Mouse (Mus musculus) lung, embryonic 14.5 days (tissue): ENCODE measurements at regions not wholly inside any gene's neighbourhood (a gene's known extent, or its start where the extent isn't known, plus 50 kb on each side); places are given as distances from the start of the nearest gene placed in this dataset.

Experiments used
- ATAC-seq: fragments of 200-750 bp; cut with Nextera tagmentation; 2 replicates; pipeline ENCODE4 v1.8.0; 2017; ENCODE audit warnings: mild to moderate bottlenecking, moderate TSS enrichment, moderate library complexity; ENCODE audit not compliant: insufficient read depth
- DNase-seq: peaks from one replicate; pipeline ENCODE4 v3.0.0-alpha.2; 2015
- H3K27ac ChIP-seq: fragments of 300-500 bp; sonication (generic); 2 replicates; pipeline ENCODE4 v1.5.1; 2014; ENCODE audit warnings: low read depth, mild to moderate bottlenecking, moderate library complexity
- H3K27me3 ChIP-seq: fragments of 300-500 bp; sonication (generic); 2 replicates; pipeline ENCODE4 v1.6.1; 2014; ENCODE audit warnings: low read length, control low read depth; ENCODE audit not compliant: insufficient read depth
- H3K36me3 ChIP-seq: fragments of 300-500 bp; sonication (generic); 2 replicates; pipeline ENCODE4 v1.6.1; 2014; ENCODE audit warnings: control low read depth; ENCODE audit not compliant: insufficient read depth
- H3K4me1 ChIP-seq: fragments of 300-500 bp; sonication (generic); 2 replicates; pipeline ENCODE4 v1.6.1; 2014; ENCODE audit warnings: antibody characterized with exemption, control low read depth; ENCODE audit not compliant: insufficient read depth
- H3K4me2 ChIP-seq: fragments of 300-500 bp; sonication (generic); 2 replicates; pipeline ENCODE4 v1.6.1; 2014; ENCODE audit warnings: mild to moderate bottlenecking
- H3K4me3 ChIP-seq: fragments of 300-500 bp; sonication (generic); 2 replicates; pipeline ENCODE4 v1.5.1; 2014; ENCODE audit warnings: low read depth, low read length
- H3K9ac ChIP-seq: fragments of 300-500 bp; sonication (generic); 2 replicates; pipeline ENCODE4 v1.6.1; 2014
- H3K9me3 ChIP-seq: fragments of 300-500 bp; sonication (generic); 2 replicates; pipeline ENCODE4 v1.6.1; 2016; ENCODE audit warnings: low read depth, low read length, control low read depth
- CTCF ChIP-seq: IDR thresholded peaks from 2 replicates; pipeline ENCODE4 v1.5.1; 2016; ENCODE audit warnings: antibody characterized with exemption, low read depth
- WGBS: fragments of 180-500 bp; shearing (Covaris S2); extraction: QIAGEN DNeasy Blood & Tissue Kit; methylation state at CpG from one replicate; pipeline ENCODE4 v1.1.7; 2014; 5-methylcytosine and 5-hydroxymethylcytosine counted together

DNA sequence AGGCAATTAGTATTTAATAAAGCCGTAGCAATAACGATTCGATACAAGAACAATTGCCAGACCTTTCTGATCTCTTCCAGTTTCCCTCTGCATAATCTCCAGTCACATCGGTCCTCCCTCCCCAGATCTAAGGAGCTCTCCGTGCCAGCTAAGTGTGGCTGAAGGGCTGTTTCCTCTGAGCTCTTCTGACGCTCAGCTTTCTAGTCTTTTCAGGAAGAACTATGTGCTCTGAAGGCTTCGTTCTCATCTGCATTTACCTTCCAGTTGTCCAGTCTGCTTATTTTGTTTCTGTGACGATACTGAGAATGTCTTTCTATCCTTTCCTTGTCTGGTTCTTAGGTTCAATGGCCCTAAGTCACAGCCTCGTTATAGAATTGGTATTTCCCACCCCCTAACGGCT, 78.3 kb upstream of the Prickle1 start:
- ATAC-seq (no peak), DNase-seq (peak; percentile 45)
- Histone ChIP-seq H3K36me3 (no peaks in the 10 kb centered on the region), H3K27me3 (no peaks in the 10 kb centered on the region), H3K4me2 (0 out of 2 replicates have a peak overlapping the region, but pooled peaks have one; percentile 16), H3K4me1 (no peaks in the 10 kb centered on the region), H3K4me3 (no peak overlapping the region), H3K9ac (no peak overlapping the region), H3K9me3 (no peaks in the 10 kb centered on the region), H3K27ac (no peak overlapping the region)
- no peak for TF ChIP-seq CTCF
- 34% methylated on average over 10 of the region's 10 CpGs for WGBS

GRCm38 (mm10) chr15:93663876-93664275, 68.2 kb upstream of the Prickle1 start:
- no peaks in the 10 kb centered on the region for H3K36me3 ChIP-seq
- WGBS = 54% methylated on average over 5 of the region's 5 CpGs
- DNase-seq = no peak
- no peak for ATAC-seq
- H3K27ac ChIP-seq = no peak overlapping the region
- H3K9ac ChIP-seq = no peak overlapping the region
- no peak overlapping the region for H3K4me3 ChIP-seq
- no peak for TF ChIP-seq CTCF
- H3K27me3 ChIP-seq = no peaks in the 10 kb centered on the region
- H3K9me3 ChIP-seq = no peaks in the 10 kb centered on the region
- H3K4me1 ChIP-seq = no peaks in the 10 kb centered on the region
- no peak overlapping the region for H3K4me2 ChIP-seq

GRCm38 (mm10) chr15:93662601-93663000, 66.9 kb upstream of the Prickle1 start:
- no peak overlapping the region for H3K9ac ChIP-seq
- DNase-seq = no peak
- no peak overlapping the region for H3K4me2 ChIP-seq
- H3K4me3 ChIP-seq = no peak overlapping the region
- 97% methylated on average over 1 of the region's 1 CpGs for WGBS
- no peaks in the 10 kb centered on the region for H3K27me3 ChIP-seq
- H3K27ac ChIP-seq = no peak overlapping the region
- H3K36me3 ChIP-seq = no peaks in the 10 kb centered on the region
- no peak for ATAC-seq
- TF ChIP-seq CTCF = no peak
- no peaks in the 10 kb centered on the region for H3K4me1 ChIP-seq
- no peaks in the 10 kb centered on the region for H3K9me3 ChIP-seq

GRCm38 (mm10) chr15:93661801-93662200, 66.1 kb upstream of the Prickle1 start:
- 85% methylated on average over 2 of the region's 2 CpGs for WGBS
- no peaks in the 10 kb centered on the region for H3K27me3 ChIP-seq
- no peaks in the 10 kb centered on the region for H3K36me3 ChIP-seq
- no peak overlapping the region for H3K27ac ChIP-seq
- no peaks in the 10 kb centered on the region for H3K9me3 ChIP-seq
- no peak overlapping the region for H3K4me2 ChIP-seq
- no peaks in the 10 kb centered on the region for H3K4me1 ChIP-seq
- ATAC-seq (no peak), DNase-seq (no peak)
- no peak overlapping the region for H3K4me3 ChIP-seq
- no peak for TF ChIP-seq CTCF
- H3K9ac ChIP-seq = no peak overlapping the region

- ATAC-seq = no peak
- Histone ChIP-seq H3K4me1 (no peaks in the 10 kb centered on the region), H3K27me3 (no peaks in the 10 kb centered on the region), H3K9me3 (no peaks in the 10 kb centered on the region), H3K27ac (no peak overlapping the region), H3K9ac (no peak overlapping the region), H3K36me3 (no peaks in the 10 kb centered on the region), H3K4me2 (no peak overlapping the region), H3K4me3 (no peak overlapping the region)
- TF ChIP-seq CTCF = no peak
- 88% methylated on average over 14 of the region's 14 CpGs for WGBS
- DNase-seq = no peak
Observed at GRCm38 (mm10) chr15:93660952-93661648, 65.4 kb upstream of the Prickle1 start.

- Histone ChIP-seq H3K4me2 (no peak overlapping the region), H3K4me1 (no peaks in the 10 kb centered on the region), H3K4me3 (no peak overlapping the region), H3K27ac (no peak overlapping the region), H3K9me3 (no peaks in the 10 kb centered on the region), H3K36me3 (no peaks in the 10 kb centered on the region), H3K9ac (no peak overlapping the region), H3K27me3 (no peaks in the 10 kb centered on the region)
- no peak for TF ChIP-seq CTCF
- 90% methylated on average over 6 of the region's 6 CpGs for WGBS
- DNase-seq (no peak), ATAC-seq (no peak)
Observed at GRCm38 (mm10) chr15:93657171-93657570, 61.5 kb upstream of the Prickle1 start.

GRCm38 (mm10) chr15:93656713-93657112, 61.0 kb upstream of the Prickle1 start:
- H3K36me3 ChIP-seq = no peaks in the 10 kb centered on the region
- ATAC-seq = peak; percentile 52; the same call in 1 of the 2 replicates

More at GRCm38 (mm10) chr15:93656713-93657112, 61.0 kb upstream of the Prickle1 start:
- TF ChIP-seq CTCF = no peak
- H3K27me3 ChIP-seq = no peaks in the 10 kb centered on the region
- DNase-seq = peak; percentile 35
- no peak overlapping the region for H3K9ac ChIP-seq
- H3K27ac ChIP-seq = no peak overlapping the region
- no peaks in the 10 kb centered on the region for H3K9me3 ChIP-seq
- WGBS = 43% methylated on average over 6 of the region's 6 CpGs
- H3K4me3 ChIP-seq = no peak overlapping the region
- no peak overlapping the region for H3K4me2 ChIP-seq
- no peaks in the 10 kb centered on the region for H3K4me1 ChIP-seq
